ENCODE assay signal across 17 mouse cellular contexts in genomic region chr1:91301206-91301920, GRCm38 (mm10). TPM values are rescaled to one million over a fixed set of nuclear protein-coding genes. Genes with fewer than 3 reads are reported as not detected.
DNase-seq lines count a peak whose midpoint lies in the region; ATAC-seq and TF ChIP-seq lines count a peak whose summit lies in the region.
"Had no signal": no experiment of that assay in that cellular context is flagged by ENCODE, and none has a peak within 500 bp of the region (broad histone marks: within the 10 kb centered on the region; RNA-seq: fewer than 3 reads in every experiment).

No protein-coding gene starts in this region.

- 59% methylated on average over 3 of the region's 3 CpGs for WGBS in lung, embryonic 14.5 days
- 56% methylated on average over 3 of the region's 3 CpGs for WGBS in kidney, embryonic 14.5 days
- 17% methylated on average over 3 of the region's 3 CpGs for WGBS in liver, adult 2 months
- 59% methylated on average over 3 of the region's 3 CpGs for WGBS in stomach, embryonic 15.5 days

- H3K9me3 ChIP-seq in lung, embryonic 14.5 days (ENCODE audit: low read depth, low read length): no peaks in the 10 kb centered on the region
- H3K9me3 ChIP-seq in kidney, embryonic 14.5 days (ENCODE audit: control insufficient read depth, low read length): no peaks in the 10 kb centered on the region
- no peaks in the 10 kb centered on the region for H3K9me3 ChIP-seq in stomach, embryonic 15.5 days
- H3K9me3 ChIP-seq: neural tube, embryonic 12.5 days had no signal

- no peak overlapping the region for H3K27ac ChIP-seq in lung, embryonic 14.5 days (ENCODE audit: low read depth)
- H3K27ac ChIP-seq in kidney, embryonic 14.5 days (ENCODE audit: low read depth, low read length): peak overlapping the region; percentile 37; the same call in 1 of the 2 replicates
- peak overlapping the region; percentile 97 for H3K27ac ChIP-seq in liver, adult 2 months (replicated peaks; ENCODE audit: insufficient read depth, low read depth, low read length)
- peak overlapping the region; percentile 64; the same call in 1 of the 2 replicates for H3K27ac ChIP-seq in stomach, embryonic 15.5 days
- H3K27ac ChIP-seq: neural tube, embryonic 12.5 days had no signal

- TF ChIP-seq POLR2A in liver, adult 2 months (IDR thresholded peaks at IDR 0.05; ENCODE audit: extremely low read depth, insufficient read depth, low read length): no peak

- no peak for TF ChIP-seq CTCF in lung, embryonic 14.5 days (IDR thresholded peaks at IDR 0.05; ENCODE audit: low read depth)
- TF ChIP-seq CTCF in liver, adult 2 months (IDR thresholded peaks at IDR 0.05; ENCODE audit: low read depth, low read length): no peak

- H3K4me1 ChIP-seq in lung, embryonic 14.5 days (ENCODE audit: insufficient read depth): no peaks in the 10 kb centered on the region
- H3K4me1 ChIP-seq in kidney, embryonic 14.5 days (ENCODE audit: control insufficient read depth, insufficient read depth, low read length): peaks cover 16% of the 10 kb centered on the region
- H3K4me1 ChIP-seq in liver, adult 2 months (ENCODE audit: control insufficient read depth, insufficient read depth, low read length): peaks cover 30% of the 10 kb centered on the region
- H3K4me1 ChIP-seq in stomach, embryonic 15.5 days: peaks cover 12% of the 10 kb centered on the region; the same call in 1 of the 2 replicates

- 0 out of 2 replicates have a peak, but pooled peaks cover 10% of the 10 kb centered on the region for H3K36me3 ChIP-seq in lung, embryonic 14.5 days (ENCODE audit: insufficient read depth)
- H3K36me3 ChIP-seq in kidney, embryonic 14.5 days (ENCODE audit: control insufficient read depth, insufficient read depth, low read length): peaks cover 13% of the 10 kb centered on the region
- H3K36me3 ChIP-seq in liver, adult 2 months (ENCODE audit: control insufficient read depth, insufficient read depth, low read length): peaks cover 20% of the 10 kb centered on the region
- 0 out of 2 replicates have a peak, but pooled peaks cover 9% of the 10 kb centered on the region for H3K36me3 ChIP-seq in stomach, embryonic 15.5 days

- no peak overlapping the region for H3K4me2 ChIP-seq in lung, embryonic 14.5 days
- no peak overlapping the region for H3K4me2 ChIP-seq in kidney, embryonic 14.5 days (replicated peaks; ENCODE audit: low read depth, low read length)
- H3K4me2 ChIP-seq in stomach, embryonic 15.5 days: no peak overlapping the region
- H3K4me2 ChIP-seq: neural tube, embryonic 12.5 days had no signal

- no peak for ATAC-seq in lung, embryonic 14.5 days (ENCODE audit: insufficient read depth)
- no peak for ATAC-seq in kidney, embryonic 14.5 days (ENCODE audit: low FRiP score, low TSS enrichment)
- no peak for ATAC-seq in stomach, embryonic 15.5 days (ENCODE audit: insufficient read depth, low FRiP score, low read depth)
- ATAC-seq: midbrain, embryonic 16.5 days had no signal

- DNase-seq in lung, embryonic 14.5 days: peak; percentile 11
- DNase-seq in lung, postnatal 25 days (ENCODE audit: low spot score): no peak
- DNase-seq in liver, adult 2 months (ENCODE audit: extremely low read depth, low read depth, low spot score): peak; percentile 93
- DNase-seq in thymus, postnatal 36 days: no peak
- DNase-seq in urinary bladder, adult 18-20 months (ENCODE audit: low spot score in 2 of 2): no peak
- no peak for DNase-seq in layer of hippocampus, adult 9-10 months (ENCODE audit: low spot score)
- DNase-seq: adrenal gland, adult 8-10 months; heart, postnatal 4 days; layer of hippocampus, postnatal 36 days had no signal

- H3K9ac ChIP-seq in lung, embryonic 14.5 days: no peak overlapping the region
- no peak overlapping the region for H3K9ac ChIP-seq in kidney, embryonic 14.5 days (ENCODE audit: low read depth, low read length)
- H3K9ac ChIP-seq in liver, adult 2 months (ENCODE audit: low read depth, low read length): peak overlapping the region; percentile 35; the same call in 1 of the 2 replicates
- no peak overlapping the region for H3K9ac ChIP-seq in stomach, embryonic 15.5 days
- H3K9ac ChIP-seq: neural tube, embryonic 12.5 days had no signal

- peaks cover 5% of the 10 kb centered on the region; the same call in 1 of the 2 replicates for H3K79me2 ChIP-seq in liver, adult 2 months (ENCODE audit: control insufficient read depth, insufficient read depth, low read length)

- H3K27me3 ChIP-seq in lung, embryonic 14.5 days (ENCODE audit: insufficient read depth, low read length): no peaks in the 10 kb centered on the region
- H3K27me3 ChIP-seq in kidney, embryonic 14.5 days (ENCODE audit: control insufficient read depth, insufficient read depth, low read length): no peaks in the 10 kb centered on the region
- H3K27me3 ChIP-seq in liver, adult 2 months (ENCODE audit: control insufficient read depth, insufficient read depth, low read length): no peaks in the 10 kb centered on the region
- H3K27me3 ChIP-seq in stomach, embryonic 15.5 days (replicated peaks): no peaks in the 10 kb centered on the region
- H3K27me3 ChIP-seq: neural tube, embryonic 12.5 days had no signal

- no peak overlapping the region for H3K4me3 ChIP-seq in lung, embryonic 14.5 days (ENCODE audit: low read depth, low read length)
- no peak overlapping the region for H3K4me3 ChIP-seq in kidney, embryonic 14.5 days (ENCODE audit: low read length)
- H3K4me3 ChIP-seq in liver, adult 2 months (ENCODE audit: insufficient read depth, low read depth, low read length): no peak overlapping the region
- H3K4me3 ChIP-seq in stomach, embryonic 15.5 days (replicated peaks): no peak overlapping the region
- H3K4me3 ChIP-seq: neural tube, embryonic 12.5 days had no signal

RNA-seq across cellular contexts. Expression of gene Scly, which starts 3.2 kb away (rescaled TPM):
- 11.8 and 12.3 TPM in 2 replicates for polyA plus RNA-seq in lung, embryonic 14.5 days (2014; fragmentation: Nextera tagmentation; extraction: Ambion mirVana)
- polyA plus RNA-seq in kidney, embryonic 14.5 days (2014; fragmentation: Nextera tagmentation; extraction: Ambion mirVana): 11.4 and 15.3 TPM in 2 replicates
- 50.4 and 52.2 TPM in 2 replicates for total RNA-seq in liver, adult 2 months (2014; rRNA removed)
- 106 and 110 TPM in 2 replicates for polyA plus RNA-seq in liver, adult 2 months (2012; rRNA removed)
- polyA plus RNA-seq in stomach, embryonic 15.5 days (2015; fragmentation: Nextera tagmentation; extraction: Ambion mirVana): 18.3 and 19.8 TPM in 2 replicates

RNA-seq across cellular contexts. Expression of gene Espnl, which starts 20.5 kb away (rescaled TPM):
- not detected in 2 replicates for polyA plus RNA-seq in lung, embryonic 14.5 days (2014; fragmentation: Nextera tagmentation; extraction: Ambion mirVana)
- polyA plus RNA-seq in kidney, embryonic 14.5 days (2014; fragmentation: Nextera tagmentation; extraction: Ambion mirVana): 0.03 TPM in 1 of 2 replicates, not detected in the other
- 0.20 TPM in 1 of 2 replicates, not detected in the other for total RNA-seq in liver, adult 2 months (2014; rRNA removed)
- 0.01 and 0.09 TPM in 2 replicates for polyA plus RNA-seq in liver, adult 2 months (2012; rRNA removed)
- 0.04 TPM in 1 of 2 replicates, not detected in the other for polyA plus RNA-seq in stomach, embryonic 15.5 days (2015; fragmentation: Nextera tagmentation; extraction: Ambion mirVana)
- total RNA-seq: heart, adult 8-10 months had no signal
- polyA plus RNA-seq: embryonic facial prominence, embryonic 14.5 days had no signal

RNA-seq across cellular contexts. Expression of gene Klhl30, which starts 49.5 kb away (rescaled TPM):
- 0.08 and 1.3 TPM in 2 replicates for polyA plus RNA-seq in lung, embryonic 14.5 days (2014; fragmentation: Nextera tagmentation; extraction: Ambion mirVana)
- 0.07 TPM in 1 of 2 replicates, not detected in the other for polyA plus RNA-seq in kidney, embryonic 14.5 days (2014; fragmentation: Nextera tagmentation; extraction: Ambion mirVana)
- total RNA-seq in liver, adult 2 months (2014; rRNA removed): not detected in 2 replicates
- polyA plus RNA-seq in liver, adult 2 months (2012; rRNA removed): 0.02 TPM in 1 of 2 replicates, not detected in the other
- 0.55 and 0.63 TPM in 2 replicates for polyA plus RNA-seq in stomach, embryonic 15.5 days (2015; fragmentation: Nextera tagmentation; extraction: Ambion mirVana)
- total RNA-seq: layer of hippocampus, postnatal 36 days; megakaryocyte progenitor cell, adult 5-6 weeks had no signal
- polyA plus RNA-seq: forebrain, embryonic 11.5 days had no signal

RNA-seq across cellular contexts. Expression of gene Ube2f, which starts 51.3 kb away (rescaled TPM):
- polyA plus RNA-seq in lung, embryonic 14.5 days (2014; fragmentation: Nextera tagmentation; extraction: Ambion mirVana): 77.9 and 78.0 TPM in 2 replicates
- polyA plus RNA-seq in kidney, embryonic 14.5 days (2014; fragmentation: Nextera tagmentation; extraction: Ambion mirVana): 72.4 and 80.5 TPM in 2 replicates
- total RNA-seq in liver, adult 2 months (2014; rRNA removed): 17.7 and 23.0 TPM in 2 replicates
- polyA plus RNA-seq in liver, adult 2 months (2012; rRNA removed): 23.4 and 32.9 TPM in 2 replicates
- polyA plus RNA-seq in stomach, embryonic 15.5 days (2015; fragmentation: Nextera tagmentation; extraction: Ambion mirVana): 66.9 and 68.8 TPM in 2 replicates

Comparison
In these comparisons a context has a peak if more than half of its experiments do, and no peak if none do; other contexts are left out.
1. DNase-seq: peak in lung, embryonic 14.5 days (single experiment) and liver, adult 2 months (single experiment); none in lung, postnatal 25 days (single experiment), thymus, postnatal 36 days (0 of 2), urinary bladder, adult 18-20 months (0 of 2) and layer of hippocampus, adult 9-10 months (single experiment).